In genomic region chrX:96130663-96131062, GRCm38 (mm10) we compare ENCODE assay signal across 9 mouse cellular contexts. TPM values are rescaled to one million over a fixed set of nuclear protein-coding genes. Genes with fewer than 3 reads are reported as not detected.
DNase-seq lines count a peak whose midpoint lies in the region; ATAC-seq and TF ChIP-seq lines count a peak whose summit lies in the region.
"Had no signal": no experiment of that assay in that cellular context is flagged by ENCODE, and none has a peak within 500 bp of the region (broad histone marks: within the 10 kb centered on the region; RNA-seq: fewer than 3 reads in every experiment).

No protein-coding gene starts in this region.

- peak; percentile 90 for ATAC-seq in neutrophil, adult 5-6 weeks (ENCODE audit: extremely low read depth, insufficient number of reproducible peaks, low FRiP score, poor library complexity, severe bottlenecking)
- no peak for ATAC-seq in forebrain, embryonic 12.5 days (ENCODE audit: low FRiP score)

- H3K4me2 ChIP-seq in forebrain, embryonic 12.5 days: no peak overlapping the region
- H3K4me2 ChIP-seq: hindbrain, embryonic 15.5 days had no signal

- H3K4me3 ChIP-seq in gastrocnemius, adult 2 months: peak overlapping the region; percentile 22
- H3K4me3 ChIP-seq in embryonic fibroblast, embryonic 13.5 days (ENCODE audit: insufficient read depth, low read length): no peak overlapping the region
- no peak overlapping the region for H3K4me3 ChIP-seq in cerebellum, adult 2 months (replicated peaks; ENCODE audit: insufficient read depth, low read depth, low read length)
- no peak overlapping the region for H3K4me3 ChIP-seq in forebrain, embryonic 12.5 days (replicated peaks)
- H3K4me3 ChIP-seq: hindbrain, embryonic 15.5 days had no signal

- no peak for TF ChIP-seq POLR2A in embryonic fibroblast, embryonic 13.5 days (IDR thresholded peaks at IDR 0.05; ENCODE audit: low read depth, low read length)
- no peak for TF ChIP-seq POLR2A in cerebellum, adult 2 months (IDR thresholded peaks at IDR 0.05; ENCODE audit: borderline replicate concordance, insufficient read depth, low read length)

- H3K27me3 ChIP-seq in cerebellum, adult 2 months (ENCODE audit: control insufficient read depth, insufficient read depth, low read length): no peaks in the 10 kb centered on the region
- H3K27me3 ChIP-seq in forebrain, embryonic 12.5 days: peaks cover 2% of the 10 kb centered on the region
- H3K27me3 ChIP-seq: hindbrain, embryonic 15.5 days had no signal

- intact Hi-C loops in gastrocnemius, adult 2 months (cut with DNase I): loop anchor here (5.0 kb wide), 2 partner anchors 108 to 173 kb away; partner anchors contain the start of gene Las1l

- no peak for TF ChIP-seq CTCF in gastrocnemius, adult 2 months (IDR thresholded peaks at IDR 0.05)
- no peak for TF ChIP-seq CTCF in embryonic fibroblast, embryonic 13.5 days (IDR thresholded peaks at IDR 0.05; ENCODE audit: borderline replicate concordance, insufficient read depth, low read length)
- no peak for TF ChIP-seq CTCF in cerebellum, adult 2 months (IDR thresholded peaks at IDR 0.05; ENCODE audit: borderline replicate concordance, insufficient read depth, low read depth, low read length)

- 63% methylated on average over 6 of the region's 6 CpGs for WGBS in cerebellum, adult 2 months
- 69% methylated on average over 6 of the region's 6 CpGs for WGBS in forebrain, embryonic 12.5 days

- H3K9ac ChIP-seq in forebrain, embryonic 12.5 days: no peak overlapping the region
- H3K9ac ChIP-seq: hindbrain, embryonic 15.5 days had no signal

- H3K4me1 ChIP-seq in embryonic fibroblast, embryonic 13.5 days (ENCODE audit: control insufficient read depth, insufficient read depth, low read length): peaks cover 27% of the 10 kb centered on the region
- no peaks in the 10 kb centered on the region for H3K4me1 ChIP-seq in cerebellum, adult 2 months (ENCODE audit: control insufficient read depth, insufficient read depth, low read length)
- H3K4me1 ChIP-seq in forebrain, embryonic 12.5 days: no peaks in the 10 kb centered on the region
- H3K4me1 ChIP-seq: hindbrain, embryonic 15.5 days had no signal

- no peaks in the 10 kb centered on the region for H3K36me3 ChIP-seq in forebrain, embryonic 12.5 days (replicated peaks)
- H3K36me3 ChIP-seq: hindbrain, embryonic 15.5 days had no signal

- H3K27ac ChIP-seq in gastrocnemius, adult 2 months: peak overlapping the region; percentile 71
- H3K27ac ChIP-seq in embryonic fibroblast, embryonic 13.5 days (ENCODE audit: insufficient read depth, low read length): peak overlapping the region; percentile 78
- H3K27ac ChIP-seq in cerebellum, adult 2 months (ENCODE audit: insufficient read depth, low read length): no peak overlapping the region
- no peak overlapping the region for H3K27ac ChIP-seq in forebrain, embryonic 12.5 days
- H3K27ac ChIP-seq: hindbrain, embryonic 15.5 days had no signal

- no peaks in the 10 kb centered on the region for H3K9me3 ChIP-seq in forebrain, embryonic 12.5 days
- H3K9me3 ChIP-seq: hindbrain, embryonic 15.5 days had no signal

- peak; percentile 23 for DNase-seq in gastrocnemius, adult 2 months
- DNase-seq in gastrocnemius, adult 8-10 months (ENCODE audit: low spot score in 2 of 2): no peak
- DNase-seq in kidney, postnatal 4 days: peak; percentile 5 to 36
- DNase-seq in cerebellum, adult 2 months: no peak
- DNase-seq in cerebellum, adult 8-10 months: no peak

RNA-seq across cellular contexts. Expression of gene Msn, which starts 34.8 kb away (rescaled TPM):
- 10 to 100 TPM; 23.3 to 33.8 TPM for total RNA-seq in gastrocnemius, adult 2 months (2021)
- total RNA-seq in gastrocnemius, adult 8-10 months (2022): 10 to 100 TPM; 16.0 to 22.6 (median 18.5) TPM
- polyA plus RNA-seq in embryonic fibroblast, embryonic 13.5 days (2011; ENCODE audit: insufficient read length, low read depth, missing spikeins): 473 and 817 TPM in 2 replicates
- total RNA-seq in neutrophil, adult 5-6 weeks (2017): 524 and 579 TPM in 2 replicates
- polyA plus RNA-seq in cerebellum, adult 2 months (2012; rRNA removed): 33.0 and 37.6 TPM in 2 replicates
- polyA plus RNA-seq in forebrain, embryonic 12.5 days (2016; fragmentation: Nextera tagmentation; extraction: Ambion mirVana): 81.5 and 89.4 TPM in 2 replicates

Comparison
In these comparisons a context has a peak if more than half of its experiments do, and no peak if none do; other contexts are left out.
1. DNase-seq: peak in gastrocnemius, adult 2 months (single experiment) and kidney, postnatal 4 days (2 of 2); none in gastrocnemius, adult 8-10 months (0 of 2), cerebellum, adult 2 months (0 of 2) and cerebellum, adult 8-10 months (single experiment).
2. H3K27ac ChIP-seq: peak in gastrocnemius, adult 2 months (single experiment) and embryonic fibroblast, embryonic 13.5 days (single experiment); none in cerebellum, adult 2 months (single experiment) and forebrain, embryonic 12.5 days (single experiment).
3. RNA of gene Msn, which starts 34.8 kb away (total RNA-seq): 524 to 579 TPM in neutrophil, adult 5-6 weeks; 23.3 to 33.8 TPM in gastrocnemius, adult 2 months and 16.0 to 22.6 TPM in gastrocnemius, adult 8-10 months; every median in the first group is over 10 times any median in the second.